Mouse (Mus musculus): ENCODE results near the gene Etfa. TPM values are rescaled to one million over a fixed set of nuclear protein-coding genes. Genes with fewer than 3 reads are reported as not detected.

The Etfa gene
- 122 and 138 TPM in 2 replicates for polyA plus RNA-seq (2014; fragmentation: Nextera tagmentation; extraction: Ambion mirVana)

GRCm38 (mm10) chr9:55512027-55512543 is at the start of gene Etfa:
Etfa (minus strand) TSS chr9:55512243.
- Histone ChIP-seq H3K27ac (ENCODE audit: low read depth, low read length) (peak within 1 kb of the TSS; percentile 80), H3K4me1 (ENCODE audit: control insufficient read depth, insufficient read depth, low read length) (peaks cover 5% of the 10 kb centered on the region; the same call in 1 of the 2 replicates), H3K4me2 (ENCODE audit: low read depth) (peak within 1 kb of the TSS; percentile 85), H3K9ac (ENCODE audit: low read length) (peak within 1 kb of the TSS; percentile 82), H3K9me3 (ENCODE audit: control insufficient read depth, low read length) (no peaks in the 10 kb centered on the region), H3K4me3 (ENCODE audit: low read depth, low read length) (peak within 1 kb of the TSS; percentile 80), H3K27me3 (ENCODE audit: control insufficient read depth, insufficient read depth, low read length) (peaks cover 10% of the 10 kb centered on the region; the same call in 1 of the 2 replicates), H3K36me3 (ENCODE audit: control insufficient read depth, insufficient read depth, low read length) (no peaks in the 10 kb centered on the region)
- DNase-seq (ENCODE audit: low spot score) (peak; percentile 96), ATAC-seq (ENCODE audit: insufficient read depth, low FRiP score, low TSS enrichment) (peak; percentile 99)
- WGBS = under 1% methylated on average over 47 of the region's 47 CpGs

GRCm38 (mm10) chr9:55560960-55561359 is 48.9 kb upstream of the Etfa start:
- DNase-seq (ENCODE audit: low spot score) = no peak
- H3K36me3 ChIP-seq (ENCODE audit: control insufficient read depth, insufficient read depth, low read length) = no peaks in the 10 kb centered on the region
- no peaks in the 10 kb centered on the region for H3K4me1 ChIP-seq (ENCODE audit: control insufficient read depth, insufficient read depth, low read length)
- no peak overlapping the region for H3K9ac ChIP-seq (ENCODE audit: low read length)
- no peak for ATAC-seq (ENCODE audit: insufficient read depth, low FRiP score, low TSS enrichment)
- H3K27ac ChIP-seq (ENCODE audit: low read depth, low read length) = no peak overlapping the region
- no peaks in the 10 kb centered on the region for H3K9me3 ChIP-seq (ENCODE audit: control insufficient read depth, low read length)
- no peak overlapping the region for H3K4me2 ChIP-seq (ENCODE audit: low read depth)
- H3K27me3 ChIP-seq (ENCODE audit: control insufficient read depth, insufficient read depth, low read length) = no peaks in the 10 kb centered on the region
- WGBS = 100% methylated on average over 1 of the region's 1 CpGs
- H3K4me3 ChIP-seq (ENCODE audit: low read depth, low read length) = no peak overlapping the region

DNA sequence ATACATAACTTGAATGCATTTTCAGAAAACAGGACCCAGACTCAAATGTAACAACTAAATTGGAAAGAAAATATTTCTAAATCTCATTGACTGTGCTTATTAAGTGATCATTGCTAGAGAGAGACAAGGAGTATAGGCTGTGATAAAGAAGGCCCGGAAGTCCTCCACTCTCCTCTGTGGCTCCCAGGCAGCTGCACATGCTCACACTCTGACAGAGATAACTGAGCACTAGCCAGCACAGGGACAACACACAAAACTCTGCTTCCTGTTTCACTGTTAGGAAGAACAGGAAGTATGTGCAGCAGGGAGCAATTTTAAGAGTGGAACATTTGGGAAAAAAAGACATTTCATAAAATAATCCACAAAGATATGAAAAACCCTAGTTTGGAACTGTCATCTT is 42.9 kb upstream of the Etfa start:
- Histone ChIP-seq H3K27ac (ENCODE audit: low read depth, low read length) (no peak overlapping the region), H3K4me3 (ENCODE audit: low read depth, low read length) (no peak overlapping the region), H3K9me3 (ENCODE audit: control insufficient read depth, low read length) (no peaks in the 10 kb centered on the region), H3K27me3 (ENCODE audit: control insufficient read depth, insufficient read depth, low read length) (peaks cover 2% of the 10 kb centered on the region), H3K4me2 (ENCODE audit: low read depth) (no peak overlapping the region), H3K36me3 (ENCODE audit: control insufficient read depth, insufficient read depth, low read length) (no peaks in the 10 kb centered on the region), H3K9ac (ENCODE audit: low read length) (no peak overlapping the region), H3K4me1 (ENCODE audit: control insufficient read depth, insufficient read depth, low read length) (no peaks in the 10 kb centered on the region)
- 77% methylated on average over 1 of the region's 1 CpGs for WGBS
- DNase-seq (ENCODE audit: low spot score) = no peak
- ATAC-seq (ENCODE audit: insufficient read depth, low FRiP score, low TSS enrichment) = no peak

DNA sequence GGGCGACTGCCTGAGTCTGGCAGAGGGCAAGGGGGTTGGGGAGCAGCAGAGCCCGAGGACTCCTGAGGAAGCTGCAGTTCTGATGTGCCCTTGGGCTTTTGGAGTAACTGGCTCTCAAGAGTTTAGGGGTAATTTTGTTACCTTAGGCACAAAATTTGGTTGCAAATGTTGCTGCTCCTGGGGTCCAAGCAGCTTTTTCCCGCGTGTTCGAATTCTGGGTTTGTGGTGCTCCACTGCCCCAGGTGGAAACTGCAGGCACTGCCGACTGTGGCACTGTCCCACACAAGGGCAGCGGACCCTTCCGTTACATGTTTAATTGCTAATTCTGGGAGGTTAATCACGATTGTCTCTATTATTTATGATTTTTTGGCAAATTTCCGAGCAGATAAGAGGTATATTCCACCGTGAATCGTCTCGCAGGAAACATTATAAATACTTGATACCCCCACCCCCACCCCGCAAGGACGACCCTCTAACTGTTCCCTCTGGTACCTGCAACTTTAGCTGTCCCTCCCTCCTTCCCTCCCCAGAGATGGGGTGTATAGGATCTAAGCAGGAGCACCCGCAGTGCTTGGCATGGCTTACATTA is 37.4 kb upstream of the Etfa start:
- no peaks in the 10 kb centered on the region for H3K4me1 ChIP-seq (ENCODE audit: control insufficient read depth, insufficient read depth, low read length)
- peaks cover 57% of the 10 kb centered on the region for H3K27me3 ChIP-seq (ENCODE audit: control insufficient read depth, insufficient read depth, low read length)
- no peaks in the 10 kb centered on the region for H3K36me3 ChIP-seq (ENCODE audit: control insufficient read depth, insufficient read depth, low read length)
- H3K9me3 ChIP-seq (ENCODE audit: control insufficient read depth, low read length) = no peaks in the 10 kb centered on the region
- WGBS = 4% methylated on average over 16 of the region's 16 CpGs
- H3K4me3 ChIP-seq (ENCODE audit: low read depth, low read length) = no peak overlapping the region
- peak overlapping the region; percentile 5; the same call in 1 of the 2 replicates for H3K4me2 ChIP-seq (ENCODE audit: low read depth)
- ATAC-seq (ENCODE audit: insufficient read depth, low FRiP score, low TSS enrichment) = no peak
- no peak overlapping the region for H3K9ac ChIP-seq (ENCODE audit: low read length)
- H3K27ac ChIP-seq (ENCODE audit: low read depth, low read length) = no peak overlapping the region
- peak; percentile 33 for DNase-seq (ENCODE audit: low spot score)

DNA sequence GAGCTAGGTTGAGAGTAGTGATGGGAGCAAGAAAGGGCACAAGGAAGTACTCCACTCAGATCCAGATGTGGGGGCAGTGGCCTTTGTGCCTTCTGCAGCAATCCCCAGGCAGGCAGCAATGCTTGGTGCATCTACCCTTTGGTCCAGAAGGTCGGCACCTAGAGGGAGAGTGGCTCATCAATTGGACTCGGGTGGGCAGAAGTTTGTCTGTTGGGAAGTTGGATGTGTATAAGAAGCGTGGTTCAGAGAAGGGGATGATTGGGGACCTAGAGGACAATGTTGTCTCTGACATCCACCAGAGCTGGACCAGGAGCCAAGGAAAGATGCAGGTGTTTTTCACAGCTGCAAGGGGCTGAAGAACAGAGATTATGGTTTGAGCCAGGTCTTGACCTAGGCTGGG is 36.8 kb upstream of the Etfa start:
- no peak for ATAC-seq (ENCODE audit: insufficient read depth, low FRiP score, low TSS enrichment)
- 11% methylated on average over 3 of the region's 3 CpGs for WGBS

DNA sequence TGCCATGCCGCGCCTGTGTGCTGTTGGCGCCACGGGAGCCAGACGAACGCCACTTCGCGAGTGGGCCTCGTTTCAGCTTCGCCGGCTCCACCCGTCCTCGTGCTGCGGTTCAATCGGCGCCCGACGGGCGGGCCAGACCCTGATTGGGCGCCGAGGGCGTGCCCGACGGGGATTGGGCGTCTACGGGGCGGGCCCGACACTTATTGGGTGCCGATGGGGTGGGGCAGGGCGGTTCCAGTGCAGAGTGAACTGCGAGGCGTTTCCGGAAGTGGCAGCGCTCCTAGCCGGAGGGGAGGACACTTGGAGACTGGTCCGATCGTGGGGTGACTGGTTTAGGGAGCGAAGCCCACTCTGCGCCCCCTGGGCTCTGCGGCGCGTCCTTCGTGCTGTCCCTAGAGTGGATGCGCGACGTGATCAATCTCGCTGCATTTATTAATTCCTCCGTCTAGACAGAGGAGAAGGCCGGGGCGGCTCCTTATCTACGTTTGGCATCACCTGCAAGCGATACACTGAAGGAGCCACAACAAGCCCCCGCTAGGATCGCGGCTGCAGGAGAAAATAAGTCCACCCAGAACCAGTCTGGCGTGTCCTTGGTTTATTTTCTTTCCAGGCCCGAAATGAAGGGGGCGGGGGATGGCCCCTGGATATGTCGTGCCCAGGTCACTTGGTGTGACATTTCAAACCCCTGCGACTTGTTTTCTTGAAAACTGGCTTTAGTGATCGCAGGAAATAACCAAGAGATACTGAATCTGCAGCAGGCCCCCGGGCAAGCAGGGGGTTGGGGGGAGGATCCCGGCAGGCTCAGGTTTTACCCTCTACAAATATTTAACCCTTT is 34.4 kb upstream of the Etfa start:
- Histone ChIP-seq H3K4me1 (ENCODE audit: control insufficient read depth, insufficient read depth, low read length) (peaks cover 6% of the 10 kb centered on the region), H3K36me3 (ENCODE audit: control insufficient read depth, insufficient read depth, low read length) (no peaks in the 10 kb centered on the region), H3K4me2 (ENCODE audit: low read depth) (peak overlapping the region; percentile 26), H3K4me3 (ENCODE audit: low read depth, low read length) (peak overlapping the region; percentile 28), H3K27ac (ENCODE audit: low read depth, low read length) (no peak overlapping the region), H3K9ac (ENCODE audit: low read length) (no peak overlapping the region; the same call in 1 of the 2 replicates), H3K27me3 (ENCODE audit: control insufficient read depth, insufficient read depth, low read length) (peaks cover 87% of the 10 kb centered on the region), H3K9me3 (ENCODE audit: control insufficient read depth, low read length) (no peaks in the 10 kb centered on the region)
- WGBS = 2% methylated on average over 63 of the region's 63 CpGs
- peak; percentile 69 for DNase-seq (ENCODE audit: low spot score)
- ATAC-seq (ENCODE audit: insufficient read depth, low FRiP score, low TSS enrichment) = peak; percentile 43; the same call in 1 of the 2 replicates

More for the DNA sequence above, 36.8 kb upstream of the Etfa start:
- Histone ChIP-seq H3K9me3 (ENCODE audit: control insufficient read depth, low read length) (no peaks in the 10 kb centered on the region), H3K4me3 (ENCODE audit: low read depth, low read length) (no peak overlapping the region), H3K4me1 (ENCODE audit: control insufficient read depth, insufficient read depth, low read length) (no peaks in the 10 kb centered on the region), H3K27me3 (ENCODE audit: control insufficient read depth, insufficient read depth, low read length) (peaks cover 62% of the 10 kb centered on the region), H3K9ac (ENCODE audit: low read length) (no peak overlapping the region), H3K36me3 (ENCODE audit: control insufficient read depth, insufficient read depth, low read length) (no peaks in the 10 kb centered on the region), H3K4me2 (ENCODE audit: low read depth) (no peak overlapping the region), H3K27ac (ENCODE audit: low read depth, low read length) (no peak overlapping the region)
- no peak for DNase-seq (ENCODE audit: low spot score)

DNA sequence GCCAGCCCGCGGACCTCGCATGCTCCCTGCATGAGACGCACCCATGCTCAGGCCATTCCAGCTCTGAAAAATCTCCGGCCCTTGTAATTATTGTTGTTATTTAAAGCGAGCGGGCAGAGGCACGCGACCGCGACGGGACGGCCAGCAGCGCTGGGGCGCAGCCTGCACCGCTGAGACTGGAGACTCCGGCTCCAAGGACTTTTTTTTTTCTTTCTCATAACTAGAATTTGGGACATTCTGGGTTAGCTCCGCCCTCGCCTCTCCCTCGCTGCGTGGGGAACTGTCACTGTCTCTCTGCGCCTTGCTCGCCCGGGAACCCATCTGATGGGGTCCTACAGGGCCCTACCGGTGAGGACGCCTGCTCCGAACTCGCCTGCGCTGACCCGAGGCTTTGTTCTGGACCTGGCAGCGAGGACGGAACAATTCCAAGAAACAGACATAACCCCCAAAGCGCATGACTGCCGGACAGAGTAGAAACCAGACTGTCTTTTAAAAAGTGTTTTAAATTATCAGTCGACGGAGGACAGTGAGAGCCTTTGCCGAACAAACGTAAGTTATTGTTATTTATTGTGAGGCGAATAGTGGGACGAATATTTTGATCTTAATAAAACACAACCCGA is 33.6 kb upstream of the Etfa start:
- peaks cover 88% of the 10 kb centered on the region for H3K27me3 ChIP-seq (ENCODE audit: control insufficient read depth, insufficient read depth, low read length)
- ATAC-seq (ENCODE audit: insufficient read depth, low FRiP score, low TSS enrichment) = no peak
- no peak overlapping the region; the same call in 1 of the 2 replicates for H3K9ac ChIP-seq (ENCODE audit: low read length)
- 5% methylated on average over 41 of the region's 41 CpGs for WGBS
- no peaks in the 10 kb centered on the region for H3K36me3 ChIP-seq (ENCODE audit: control insufficient read depth, insufficient read depth, low read length)
- peaks cover 6% of the 10 kb centered on the region for H3K4me1 ChIP-seq (ENCODE audit: control insufficient read depth, insufficient read depth, low read length)
- DNase-seq (ENCODE audit: low spot score) = peak; percentile 32
- peak overlapping the region; percentile 28 for H3K4me3 ChIP-seq (ENCODE audit: low read depth, low read length)
- H3K4me2 ChIP-seq (ENCODE audit: low read depth) = peak overlapping the region; percentile 26
- no peaks in the 10 kb centered on the region for H3K9me3 ChIP-seq (ENCODE audit: control insufficient read depth, low read length)
- H3K27ac ChIP-seq (ENCODE audit: low read depth, low read length) = no peak overlapping the region

- Histone ChIP-seq H3K36me3 (ENCODE audit: control insufficient read depth, insufficient read depth, low read length) (no peaks in the 10 kb centered on the region), H3K4me2 (ENCODE audit: low read depth) (peak overlapping the region; percentile 25), H3K9ac (ENCODE audit: low read length) (peak overlapping the region; percentile 9; the same call in 1 of the 2 replicates), H3K4me1 (ENCODE audit: control insufficient read depth, insufficient read depth, low read length) (peaks cover 9% of the 10 kb centered on the region), H3K27ac (ENCODE audit: low read depth, low read length) (no peak overlapping the region), H3K4me3 (ENCODE audit: low read depth, low read length) (peak overlapping the region; percentile 28), H3K9me3 (ENCODE audit: control insufficient read depth, low read length) (no peaks in the 10 kb centered on the region), H3K27me3 (ENCODE audit: control insufficient read depth, insufficient read depth, low read length) (peaks cover 91% of the 10 kb centered on the region)
- ATAC-seq (ENCODE audit: insufficient read depth, low FRiP score, low TSS enrichment) (no peak), DNase-seq (ENCODE audit: low spot score) (peak; percentile 62)
- WGBS = under 1% methylated on average over 30 of the region's 30 CpGs
Measured at GRCm38 (mm10) chr9:55544861-55545555, 33.0 kb upstream of the Etfa start.

Data from neural tube, embryonic 11.5 days (tissue).